Mouse (Mus musculus) kidney, postnatal 0 days (tissue): Measurements from ENCODE around the gene Nlgn2. TPM values are rescaled to one million over a fixed set of nuclear protein-coding genes. Genes with fewer than 3 reads are reported as not detected.

ENCODE experiments used
- ATAC-seq: fragments of 200-750 bp; cut with Nextera tagmentation; replicated peaks from 2 replicates; pipeline ENCODE4 v1.8.0; 2017; ENCODE audit warnings: low read depth, moderate number of reproducible peaks, moderate TSS enrichment, moderate library complexity; ENCODE audit not compliant: low FRiP score
- DNase-seq: peaks from one replicate; pipeline ENCODE4 v3.0.0-alpha.2; 2016; ENCODE audit warnings: low spot score
- H3K27ac ChIP-seq: fragments of 300-500 bp; sonication (generic); 2 replicates; pipeline ENCODE4 v1.5.1; 2014; ENCODE audit warnings: mild to moderate bottlenecking
- H3K27me3 ChIP-seq: fragments of 300-500 bp; sonication (generic); 2 replicates; pipeline ENCODE4 v1.6.1; 2014; ENCODE audit warnings: low read length, mixed read lengths; ENCODE audit not compliant: insufficient read depth
- H3K36me3 ChIP-seq: fragments of 300-500 bp; sonication (generic); 2 replicates; pipeline ENCODE4 v1.6.1; 2014; ENCODE audit warnings: low read length, mixed read lengths; ENCODE audit not compliant: insufficient read depth
- H3K4me1 ChIP-seq: fragments of 300-500 bp; sonication (generic); replicated peaks from 2 replicates; pipeline ENCODE4 v1.6.1; 2014; ENCODE audit warnings: antibody characterized with exemption, low read length, mixed read lengths; ENCODE audit not compliant: insufficient read depth
- H3K4me2 ChIP-seq: fragments of 300-500 bp; sonication (generic); 2 replicates; pipeline ENCODE4 v1.6.1; 2014; ENCODE audit warnings: mild to moderate bottlenecking, low read length, moderate library complexity, mixed read lengths
- H3K4me3 ChIP-seq: fragments of 300-500 bp; sonication (generic); replicated peaks from 2 replicates; pipeline ENCODE4 v1.5.1; 2014; ENCODE audit warnings: low read depth, low read length
- H3K9ac ChIP-seq: fragments of 300-500 bp; sonication (generic); 2 replicates; pipeline ENCODE4 v1.6.1; 2014; ENCODE audit warnings: low read depth, low read length
- H3K9me3 ChIP-seq: fragments of 300-500 bp; sonication (generic); replicated peaks from 2 replicates; pipeline ENCODE4 v1.6.1; 2016; ENCODE audit warnings: low read length, inconsistent platforms, mixed read lengths
- CTCF ChIP-seq: IDR thresholded peaks from 2 replicates; pipeline ENCODE4 v1.5.1; 2016; ENCODE audit warnings: antibody characterized with exemption, low read depth, mild to moderate bottlenecking, moderate library complexity
- WGBS: fragments of 180-500 bp; shearing (Covaris S2); extraction: QIAGEN DNeasy Blood & Tissue Kit; methylation state at CpG from one replicate; pipeline ENCODE4 v1.1.7; 2014; 5-methylcytosine and 5-hydroxymethylcytosine counted together
- microRNA-seq: library from miRNA; unstranded; fragments of <30 nt; microRNA quantifications from one replicate; pipeline ENCODE4, GENCODE M21; 2016
- polyA plus RNA-seq: library from polyadenylated mRNA; unstranded; fragments of >200 nt; fragmentation: Nextera tagmentation; extraction: Ambion mirVana; gene quantifications from 2 replicates; pipeline ENCODE4 v1.2.1, GENCODE M21; 2015

Nlgn2 gene
- polyA plus RNA-seq, 1 experiment from 2014 or later = 4.1 TPM

DNA sequence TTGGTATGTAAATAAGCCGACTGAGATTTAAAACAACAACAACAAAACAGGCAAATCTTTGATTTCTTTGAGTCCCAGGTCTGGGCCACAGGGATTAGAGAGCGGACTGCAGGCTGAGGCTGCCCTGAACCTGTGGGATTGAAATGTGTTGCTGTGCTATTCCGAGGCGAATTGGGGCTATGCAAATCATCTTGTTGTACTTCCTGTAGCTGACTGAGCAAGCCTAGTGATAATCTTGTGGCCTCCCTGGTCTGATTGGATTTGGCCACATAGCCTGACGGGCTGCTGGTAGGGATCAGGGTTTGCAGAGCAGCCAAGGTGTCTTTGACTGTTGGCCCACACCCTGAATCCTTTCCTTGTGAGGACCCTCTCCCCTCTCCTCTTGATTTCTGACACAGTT, 62.6 kb downstream of the Nlgn2 start:
- WGBS = 68% methylated on average over 5 of the region's 5 CpGs
- H3K36me3 ChIP-seq = no peaks in the 10 kb centered on the region
- H3K27ac ChIP-seq = no peak overlapping the region
- H3K4me3 ChIP-seq = no peak overlapping the region
- H3K9ac ChIP-seq = no peak overlapping the region
- H3K27me3 ChIP-seq = no peaks in the 10 kb centered on the region
- no peaks in the 10 kb centered on the region for H3K9me3 ChIP-seq
- no peak for DNase-seq
- no peak for TF ChIP-seq CTCF
- no peak overlapping the region for H3K4me2 ChIP-seq
- H3K4me1 ChIP-seq = peaks cover 11% of the 10 kb centered on the region
- no peak for ATAC-seq

Small RNAs within 50 kb of the gene (microRNA-seq; reads per million reads assigned to microRNA genes)
- not detected for gene Mir6924

Other genes starting within 250 kb of the Nlgn2 start
- gene Atp1b2, start 231.8 kb downstream of the Nlgn2 start, polyA plus RNA-seq = 13.7 and 16.3 TPM in 2 replicates
- gene Shbg, start 219.9 kb downstream of the Nlgn2 start, polyA plus RNA-seq = 0.13 TPM in 1 of 2 replicates, not detected in the other
- 27.6 and 31.3 TPM in 2 replicates for gene Sat2, start 215.8 kb downstream of the Nlgn2 start, polyA plus RNA-seq
- gene Fxr2, start 204.8 kb downstream of the Nlgn2 start, polyA plus RNA-seq = 17.4 and 18.4 TPM in 2 replicates
- 0.28 and 0.32 TPM in 2 replicates for gene Sox15, start 182.5 kb downstream of the Nlgn2 start, polyA plus RNA-seq
- 82.6 and 85.7 TPM in 2 replicates for gene Mpdu1, start 175.1 kb downstream of the Nlgn2 start, polyA plus RNA-seq
- gene Cd68, start 171.6 kb downstream of the Nlgn2 start, polyA plus RNA-seq = 10.4 and 12.8 TPM in 2 replicates
- 468 and 493 TPM in 2 replicates for gene Eif4a1, start 165.4 kb downstream of the Nlgn2 start, polyA plus RNA-seq
- gene Senp3, start 155.7 kb downstream of the Nlgn2 start, polyA plus RNA-seq = 52.2 and 59.4 TPM in 2 replicates
- gene Tnfsf13, start 152.0 kb downstream of the Nlgn2 start, polyA plus RNA-seq = 0.43 and 0.89 TPM in 2 replicates
- 14.1 and 15.8 TPM in 2 replicates for gene Tnfsf12, start 141.9 kb downstream of the Nlgn2 start, polyA plus RNA-seq
- 8.0 and 8.4 TPM in 2 replicates for gene Tnfsfm13, start 141.7 kb downstream of the Nlgn2 start, polyA plus RNA-seq
- 19.0 and 21.0 TPM in 2 replicates for gene Polr2a, start 79.1 kb downstream of the Nlgn2 start, polyA plus RNA-seq
- gene Slc35g3, start 75.8 kb downstream of the Nlgn2 start, polyA plus RNA-seq = 0.17 TPM in 1 of 2 replicates, not detected in the other
- gene Zbtb4, start 71.9 kb downstream of the Nlgn2 start, polyA plus RNA-seq = 2.7 and 3.3 TPM in 2 replicates
- 12.0 and 12.1 TPM in 2 replicates for gene Chrnb1, start 41.8 kb downstream of the Nlgn2 start, polyA plus RNA-seq
- gene Fgf11, start 35.9 kb downstream of the Nlgn2 start, polyA plus RNA-seq = 0.63 and 0.98 TPM in 2 replicates
- 22.9 and 23.0 TPM in 2 replicates for gene Tmem102, start 32.2 kb downstream of the Nlgn2 start, polyA plus RNA-seq
- not detected in 2 replicates for gene Gm39566, start 22.5 kb downstream of the Nlgn2 start, polyA plus RNA-seq
- not detected in 2 replicates for gene Spem2, start 19.3 kb downstream of the Nlgn2 start, polyA plus RNA-seq
- not detected in 2 replicates for gene Spem1, start 15.6 kb downstream of the Nlgn2 start, polyA plus RNA-seq
- gene Tmem256, start 730 bp upstream of the Nlgn2 start, polyA plus RNA-seq = 485 and 528 TPM in 2 replicates
- 96.4 and 102 TPM in 2 replicates for gene Plscr3, start 8.6 kb upstream of the Nlgn2 start, polyA plus RNA-seq
- gene Tnk1, start 20.9 kb upstream of the Nlgn2 start, polyA plus RNA-seq = 6.3 and 7.0 TPM in 2 replicates
- not detected in 2 replicates for gene Tmem95, start 40.2 kb upstream of the Nlgn2 start, polyA plus RNA-seq
- 7.7 and 7.8 TPM in 2 replicates for gene Kctd11, start 43.6 kb upstream of the Nlgn2 start, polyA plus RNA-seq
- 0.33 and 0.48 TPM in 2 replicates for gene Acap1, start 57.8 kb upstream of the Nlgn2 start, polyA plus RNA-seq
- gene 2810408A11Rik, start 63.2 kb upstream of the Nlgn2 start, polyA plus RNA-seq = 12.5 and 13.0 TPM in 2 replicates
- gene Neurl4, start 63.3 kb upstream of the Nlgn2 start, polyA plus RNA-seq = 9.7 and 12.7 TPM in 2 replicates
- 63.0 and 65.0 TPM in 2 replicates for gene Gps2, start 76.1 kb upstream of the Nlgn2 start, polyA plus RNA-seq
- gene Eif5a, start 84.2 kb upstream of the Nlgn2 start, polyA plus RNA-seq = 1,371 and 1,476 TPM in 2 replicates
- gene Ybx2, start 98.0 kb upstream of the Nlgn2 start, polyA plus RNA-seq = 6.8 and 7.5 TPM in 2 replicates
- 21.4 and 23.1 TPM in 2 replicates for gene Slc2a4, start 110.4 kb upstream of the Nlgn2 start, polyA plus RNA-seq
- 238 and 246 TPM in 2 replicates for gene Cldn7, start 127.0 kb upstream of the Nlgn2 start, polyA plus RNA-seq
- gene Ctdnep1, start 143.4 kb upstream of the Nlgn2 start, polyA plus RNA-seq = 28.3 and 29.1 TPM in 2 replicates
- gene Elp5, start 144.7 kb upstream of the Nlgn2 start, polyA plus RNA-seq = 97.3 and 97.9 TPM in 2 replicates
- gene Gabarap, start 153.4 kb upstream of the Nlgn2 start, polyA plus RNA-seq = 626 TPM in 2 replicates
- gene Phf23, start 158.0 kb upstream of the Nlgn2 start, polyA plus RNA-seq = 61.9 and 62.6 TPM in 2 replicates
- 25.8 and 27.1 TPM in 2 replicates for gene Dvl2, start 162.8 kb upstream of the Nlgn2 start, polyA plus RNA-seq
- gene Acadvl, start 177.6 kb upstream of the Nlgn2 start, polyA plus RNA-seq = 178 and 197 TPM in 2 replicates
- 4.3 and 6.5 TPM in 2 replicates for gene Dlg4, start 179.2 kb upstream of the Nlgn2 start, polyA plus RNA-seq
- gene Asgr1, start 216.3 kb upstream of the Nlgn2 start, polyA plus RNA-seq = 2.5 and 2.9 TPM in 2 replicates